Mouse (Mus musculus) urinary bladder, postnatal 36 days (tissue): ENCODE data around the gene Chst11.
A peak's percentile ranks its signal among the peaks of the same experiment; 100 is the strongest.

Source experiments
- DNase-seq, 2 experiments: peaks; one replicate each; pipeline ENCODE4 v3.0.0; 2022; ENCODE audit warnings: low spot score in 2 of 2, mixed read lengths in 1 of 2

The Chst11 gene

GRCm38 (mm10) chr10:82984950-82985699, at the start of gene Chst11:
Gene Chst11 (plus strand): TSS chr10:82985498.
- peak; percentile 50 to 70 for DNase-seq

GRCm38 (mm10) chr10:82935774-82936173, 49.5 kb upstream of the Chst11 start:
- DNase-seq: no peak

GRCm38 (mm10) chr10:82953415-82953814, 31.9 kb upstream of the Chst11 start:
- no peak for DNase-seq

- no peak for DNase-seq
Measured at GRCm38 (mm10) chr10:82955117-82955516, 30.2 kb upstream of the Chst11 start.

DNA sequence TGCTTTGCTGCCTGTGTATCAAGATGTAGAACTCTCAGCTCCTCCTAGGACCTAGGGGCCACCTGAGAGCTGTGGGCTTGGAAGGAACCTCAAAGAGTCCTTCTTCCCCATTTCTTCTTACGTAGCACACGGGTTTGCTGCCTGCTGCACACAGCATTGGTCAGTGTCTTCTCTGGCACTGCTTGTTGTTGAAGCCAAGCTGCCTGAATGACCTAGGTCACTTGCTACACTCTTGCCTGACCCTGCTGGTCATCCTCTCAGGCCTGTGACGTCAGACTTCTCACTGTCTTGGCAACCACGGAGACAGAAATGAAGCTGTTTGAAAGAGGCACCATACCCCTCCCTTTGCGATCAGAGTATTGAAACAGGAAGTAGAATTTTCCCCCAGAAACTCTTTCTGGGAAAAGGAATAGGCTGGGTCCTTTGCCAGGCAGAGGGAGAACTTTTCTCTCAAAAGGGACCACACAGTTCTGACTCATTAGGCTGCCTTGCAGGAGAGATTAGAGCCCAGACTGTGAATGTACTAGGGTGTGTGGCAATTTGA, 27.0 kb upstream of the Chst11 start:
- peak in 1 of 2 experiments; percentile 16 for DNase-seq

DNA sequence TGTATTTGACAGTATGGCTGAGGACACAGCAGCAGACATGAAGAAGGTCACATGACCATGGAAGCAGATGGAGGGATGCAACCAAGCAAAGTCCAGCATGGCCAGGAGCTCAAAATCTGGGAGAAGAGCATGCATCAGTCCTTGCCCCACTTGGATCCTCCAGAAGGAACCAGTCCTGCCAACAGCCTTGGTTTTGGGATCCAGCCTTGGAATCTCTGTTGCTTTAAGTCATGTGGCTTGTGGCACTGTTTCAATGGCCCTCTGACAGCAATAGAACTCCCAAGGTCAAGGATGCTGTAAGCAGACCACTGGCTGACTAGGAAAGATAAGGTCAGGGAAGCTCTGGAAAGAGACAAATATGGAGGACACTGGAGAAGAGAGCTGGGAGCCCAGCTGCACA, 26.0 kb upstream of the Chst11 start:
- DNase-seq: peak in 1 of 2 experiments; percentile 33

- no peak for DNase-seq
Measured at GRCm38 (mm10) chr10:82961302-82961701, 24.0 kb upstream of the Chst11 start.

DNA sequence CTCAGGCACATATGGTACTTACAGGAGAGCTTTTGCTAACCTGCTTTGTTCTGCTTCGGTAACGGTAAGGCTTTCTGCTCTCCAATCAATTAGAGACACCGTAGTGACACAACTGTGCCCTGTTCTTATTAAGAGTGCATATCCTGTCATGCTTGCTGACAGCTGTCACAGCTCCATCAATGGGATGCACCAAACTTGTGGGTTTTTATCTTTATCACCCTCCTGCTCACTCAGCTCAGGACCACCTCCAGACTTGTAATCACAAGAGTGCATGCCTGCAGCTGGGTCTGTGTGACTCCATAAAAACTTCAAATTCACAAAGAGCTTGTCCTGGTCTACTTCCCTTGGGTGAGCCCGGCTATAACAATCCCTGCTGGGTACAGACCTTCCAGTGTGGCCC, 23.3 kb upstream of the Chst11 start:
- DNase-seq: no peak

DNA sequence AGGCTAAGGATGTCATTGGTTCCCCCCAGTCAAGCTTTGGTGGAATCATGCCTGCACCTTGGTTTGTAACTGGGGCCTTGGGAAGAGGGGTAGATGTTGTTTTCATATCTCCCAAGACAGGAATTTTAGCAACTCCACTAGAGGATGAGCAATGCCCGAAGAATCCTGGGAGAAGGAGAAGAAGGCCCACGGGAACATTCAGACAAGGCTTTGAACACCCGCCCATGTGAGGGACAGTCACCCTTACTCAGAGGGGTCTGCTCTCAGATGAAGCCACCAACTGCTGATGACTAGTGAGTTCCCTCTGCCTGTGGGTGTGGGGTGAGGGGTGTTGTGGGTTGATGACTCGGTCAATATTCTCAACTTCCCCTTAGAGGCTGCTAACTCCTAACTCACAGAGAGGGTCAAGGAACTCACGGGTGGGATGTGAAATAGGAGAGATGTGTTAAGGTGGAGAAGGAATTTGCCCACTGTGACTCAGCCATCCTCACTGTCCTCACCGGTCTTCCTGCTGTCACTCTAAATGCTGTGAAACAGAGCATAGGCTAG, 22.8 kb upstream of the Chst11 start:
- DNase-seq: no peak

- no peak for DNase-seq
Measured at GRCm38 (mm10) chr10:82964491-82964890, 20.8 kb upstream of the Chst11 start.

DNA sequence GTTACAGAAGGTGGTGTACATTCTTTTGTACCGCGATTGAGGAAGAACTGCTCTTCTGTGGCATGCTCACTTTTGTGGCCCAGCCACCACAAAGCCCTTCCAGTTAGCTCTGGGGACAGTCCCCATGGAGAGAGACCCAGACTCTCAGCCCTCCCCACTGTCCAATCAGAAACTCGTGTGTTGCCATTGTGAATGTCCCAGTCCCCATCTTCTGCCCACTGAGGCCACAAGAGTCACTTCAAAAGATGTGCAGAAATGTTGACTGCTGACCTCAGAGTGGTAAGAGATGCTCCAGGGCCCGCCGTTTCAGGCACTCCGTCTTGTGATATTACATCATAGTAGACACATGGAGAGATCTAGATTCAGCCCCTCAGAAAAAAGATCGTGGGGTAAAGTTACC, 18.6 kb upstream of the Chst11 start:
- no peak for DNase-seq

DNA sequence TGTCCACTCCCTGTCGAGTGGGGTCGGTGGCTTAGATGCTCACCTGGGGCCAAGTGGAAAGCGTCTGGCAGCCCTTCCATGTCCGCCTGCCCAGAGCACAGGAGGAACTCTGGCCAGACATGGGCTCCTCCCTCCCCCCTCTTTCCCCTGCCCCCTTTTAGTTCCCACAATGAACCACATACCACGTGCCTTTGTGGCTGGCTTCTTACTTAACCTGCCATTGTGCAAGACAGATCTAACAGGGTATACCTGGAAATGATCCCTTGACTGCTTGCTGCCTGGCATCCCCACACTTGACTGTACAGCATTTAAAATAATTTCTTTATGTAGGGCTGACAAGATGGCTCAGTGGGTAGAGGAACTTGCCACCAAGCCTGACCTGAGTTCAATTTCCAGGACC, 15.7 kb upstream of the Chst11 start:
- DNase-seq: no peak

- no peak for DNase-seq
Measured at GRCm38 (mm10) chr10:82971549-82971948, 13.7 kb upstream of the Chst11 start.

- no peak for DNase-seq
Measured at GRCm38 (mm10) chr10:82974201-82974600, 11.1 kb upstream of the Chst11 start.

- no peak for DNase-seq
Measured at GRCm38 (mm10) chr10:82974627-82975177, 10.6 kb upstream of the Chst11 start.

- DNase-seq: no peak
Measured at GRCm38 (mm10) chr10:82975806-82976205, 9.5 kb upstream of the Chst11 start.

DNA sequence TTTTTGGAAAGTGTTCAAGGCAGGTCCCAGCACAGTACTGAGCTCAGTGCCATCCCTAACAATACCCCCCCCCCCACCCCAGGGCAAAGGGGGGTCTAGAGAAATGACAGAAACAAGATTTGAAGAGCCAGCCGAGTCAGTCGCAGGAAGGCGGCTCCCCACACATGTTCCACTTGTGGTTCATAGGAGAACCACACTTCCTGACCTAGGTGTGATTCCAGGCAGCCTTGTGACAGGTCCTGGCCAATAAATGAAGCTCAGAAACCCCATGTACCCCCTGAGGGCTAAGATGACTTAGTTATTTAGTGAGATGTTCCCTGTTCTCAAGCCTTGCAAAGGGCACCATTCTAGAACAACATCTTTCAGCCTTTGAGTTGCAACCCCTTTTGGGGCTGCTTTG, 3.0 kb upstream of the Chst11 start:
- no peak for DNase-seq

GRCm38 (mm10) chr10:82985700-82986131, 418 bp downstream of the Chst11 start:
- DNase-seq: peak; percentile 18 to 19

DNA sequence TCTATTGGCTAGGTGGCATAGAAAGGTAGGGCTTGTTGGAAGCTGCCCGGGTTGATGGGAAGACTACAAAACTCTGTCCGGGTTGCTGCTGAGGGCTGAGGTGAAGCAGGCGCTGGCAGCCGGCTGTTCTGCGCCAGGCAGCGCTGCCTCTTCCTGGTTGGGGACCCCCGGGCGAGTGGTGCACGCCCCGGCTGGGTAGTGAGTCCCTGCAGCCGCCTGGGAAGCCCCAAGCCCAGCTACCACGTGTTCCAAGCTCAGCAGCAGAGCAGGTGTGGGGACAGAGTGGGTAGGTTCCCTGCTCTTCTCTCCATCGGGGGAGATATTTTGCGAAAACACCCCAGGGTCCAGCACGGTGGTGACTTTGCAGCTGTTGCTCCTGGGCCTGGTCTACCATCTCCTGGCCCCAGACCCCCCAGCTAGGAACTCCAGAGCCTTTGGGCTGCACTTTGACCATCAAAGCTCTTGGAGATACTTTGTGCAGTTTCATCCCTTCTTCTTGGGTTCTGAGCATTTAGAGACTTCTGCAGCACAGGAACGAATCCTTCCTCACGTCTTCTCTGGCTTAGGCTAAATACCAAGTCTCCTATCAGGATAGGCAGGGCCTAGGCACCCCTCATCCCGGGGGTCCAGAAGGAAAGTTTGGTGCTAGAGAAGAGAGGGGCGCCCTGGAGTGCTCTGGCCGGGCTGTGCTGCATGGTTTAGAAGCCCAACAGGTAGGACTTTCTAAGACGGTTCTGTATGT, 1.1 kb downstream of the Chst11 start:
- no peak for DNase-seq

GRCm38 (mm10) chr10:82986993-82987349, 1.7 kb downstream of the Chst11 start:
- DNase-seq: no peak

DNA sequence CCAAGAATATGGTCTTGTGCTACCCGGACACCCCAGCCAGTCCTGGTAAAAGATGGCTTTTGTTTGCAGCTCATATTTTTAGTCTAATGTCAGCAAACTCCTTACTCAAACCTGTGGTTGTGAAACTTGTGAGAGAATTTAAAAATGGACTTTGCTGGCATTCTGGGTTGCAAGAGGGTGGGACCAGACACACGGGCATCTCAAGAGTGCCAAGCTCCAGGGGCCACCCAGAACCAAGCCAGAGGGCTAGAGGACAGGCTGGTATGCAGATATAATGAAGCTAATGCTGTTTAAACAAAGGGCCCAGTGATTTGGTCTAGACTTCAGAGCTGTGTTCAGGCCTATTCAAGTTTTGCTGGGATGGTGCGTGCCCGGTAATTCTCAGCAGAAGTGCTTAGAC, 2.1 kb downstream of the Chst11 start:
- no peak for DNase-seq

- no peak for DNase-seq
Measured at GRCm38 (mm10) chr10:82989418-82990025, 4.2 kb downstream of the Chst11 start.
